Mouse (Mus musculus) ES-E14 (cell line): Measurements from ENCODE around the gene U2af1.

Experiments
- CHD2 ChIP-seq: IDR thresholded peaks from 2 replicates; pipeline ENCODE4 v1.6.1; 2014; ENCODE audit warnings: mild to moderate bottlenecking, low read depth, low read length, inconsistent platforms
- HCFC1 ChIP-seq: IDR thresholded peaks from 2 replicates; pipeline ENCODE4 v1.6.1; 2012; ENCODE audit warnings: low read length, inconsistent platforms, borderline replicate concordance; ENCODE audit not compliant: insufficient read depth
- MAFK ChIP-seq: IDR thresholded peaks from 2 replicates; pipeline ENCODE4 v1.6.1; 2014; ENCODE audit warnings: mild to moderate bottlenecking, low read depth, low read length, inconsistent platforms; ENCODE audit not compliant: insufficient read depth
- ZC3H11A ChIP-seq: IDR thresholded peaks from 2 replicates; pipeline ENCODE4 v1.6.1; 2012; ENCODE audit warnings: low read depth, mild to moderate bottlenecking, inconsistent platforms, low read length, borderline replicate concordance
- ZNF384 ChIP-seq: IDR thresholded peaks from 2 replicates; pipeline ENCODE4 v1.6.1; 2012; ENCODE audit warnings: low read depth, low read length, inconsistent platforms

GRCm38 (mm10) chr17:31655366-31655765 lies 3.3 kb downstream of the U2af1 start:
- no peak for TF ChIP-seq ZNF384
- no peak for TF ChIP-seq CHD2
- TF ChIP-seq ZC3H11A, result no peak
- no peak for TF ChIP-seq HCFC1
- TF ChIP-seq MAFK, result no peak
